Mouse (Mus musculus) intestine, embryonic 16.5 days (tissue): Measurements from ENCODE around the gene Taf10. TPM values are rescaled to one million over a fixed set of nuclear protein-coding genes. Genes with fewer than 3 reads are reported as not detected.
"Not testable (repeated sequence)": the region's sequence is repeated elsewhere in the genome, so short reads cannot be mapped to it uniquely, and the experiment has no call there.

Experiments
- ATAC-seq: fragments of 200-750 bp; cut with Nextera tagmentation; 2 replicates; pipeline ENCODE4 v1.8.0; 2017; ENCODE audit warnings: moderate TSS enrichment, moderate library complexity
- H3K27ac ChIP-seq: fragments of 300-500 bp; sonication (generic); 2 replicates; pipeline ENCODE4 v1.5.1; 2014; ENCODE audit warnings: mild to moderate bottlenecking, low read length
- H3K27me3 ChIP-seq: fragments of 300-500 bp; sonication (generic); replicated peaks from 2 replicates; pipeline ENCODE4 v1.6.1; 2014; ENCODE audit warnings: low read length, control low read depth, mixed read lengths; ENCODE audit not compliant: control insufficient read depth, insufficient read depth
- H3K36me3 ChIP-seq: fragments of 300-500 bp; sonication (generic); 2 replicates; pipeline ENCODE4 v1.6.1; 2014; ENCODE audit warnings: low read length, control low read depth; ENCODE audit not compliant: control insufficient read depth, insufficient read depth
- H3K4me1 ChIP-seq: fragments of 300-500 bp; sonication (generic); 2 replicates; pipeline ENCODE4 v1.6.1; 2014; ENCODE audit warnings: low read length, control low read depth, mixed read lengths; ENCODE audit not compliant: control insufficient read depth, insufficient read depth
- H3K4me2 ChIP-seq: fragments of 300-500 bp; sonication (generic); 2 replicates; pipeline ENCODE4 v1.6.1; 2014; ENCODE audit warnings: low read depth, low read length, control low read depth
- H3K4me3 ChIP-seq: fragments of 300-500 bp; sonication (generic); 2 replicates; pipeline ENCODE4 v1.5.1; 2014; ENCODE audit warnings: mild to moderate bottlenecking, low read length
- H3K9ac ChIP-seq: fragments of 300-500 bp; sonication (generic); 2 replicates; pipeline ENCODE4 v1.6.1; 2014; ENCODE audit warnings: low read depth, low read length
- H3K9me3 ChIP-seq: fragments of 300-500 bp; sonication (generic); 2 replicates; pipeline ENCODE4 v1.6.1; 2016; ENCODE audit warnings: low read length, control low read depth; ENCODE audit not compliant: control insufficient read depth
- WGBS: fragments of 180-500 bp; shearing (Covaris S2); extraction: QIAGEN DNeasy Blood & Tissue Kit; methylation state at CpG from one replicate; pipeline ENCODE4 v1.1.7; 2014; 5-methylcytosine and 5-hydroxymethylcytosine counted together
- polyA plus RNA-seq: library from polyadenylated mRNA; unstranded; fragments of >200 nt; fragmentation: Nextera tagmentation; extraction: Ambion mirVana; gene quantifications from 2 replicates; pipeline ENCODE4 v1.2.1, GENCODE M21; 2015

Taf10 gene
- polyA plus RNA-seq, 1 experiment from 2014 or later, result 114 TPM

DNA sequence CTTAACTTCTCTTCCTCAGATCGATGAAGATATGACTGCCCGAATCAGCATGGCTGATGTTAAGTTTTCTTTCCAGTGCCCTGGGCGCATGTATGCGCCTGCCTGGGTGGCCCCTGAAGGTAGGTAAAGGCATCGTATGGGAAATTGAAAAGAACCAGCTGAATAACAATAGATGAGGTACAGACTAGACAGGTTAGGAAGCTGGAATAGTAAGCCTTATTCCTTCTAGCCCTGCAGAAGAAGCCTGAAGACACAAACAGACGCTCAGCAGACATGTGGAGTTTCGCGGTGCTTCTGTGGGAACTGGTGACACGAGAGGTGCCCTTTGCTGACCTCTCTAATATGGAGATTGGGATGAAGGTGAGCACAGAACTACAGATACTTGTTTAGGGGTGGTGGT lies 2.2 kb downstream of the Taf10 start:
- no peak overlapping the region for H3K27ac ChIP-seq
- H3K27me3 ChIP-seq, result no peaks in the 10 kb centered on the region
- H3K9me3 ChIP-seq, result no peaks in the 10 kb centered on the region
- peaks cover 15% of the 10 kb centered on the region for H3K4me1 ChIP-seq
- WGBS, result 89% methylated on average over 9 of the region's 9 CpGs
- peaks cover 14% of the 10 kb centered on the region for H3K36me3 ChIP-seq
- ATAC-seq, result no peak
- no peak overlapping the region for H3K4me2 ChIP-seq
- no peak overlapping the region for H3K4me3 ChIP-seq
- no peak overlapping the region for H3K9ac ChIP-seq

- peaks cover 14% of the 10 kb centered on the region for H3K36me3 ChIP-seq
- no peak overlapping the region for H3K4me2 ChIP-seq
- ATAC-seq, result no peak
- H3K4me3 ChIP-seq, result no peak overlapping the region
- H3K27me3 ChIP-seq, result no peaks in the 10 kb centered on the region
- H3K27ac ChIP-seq, result no peak overlapping the region
- H3K4me1 ChIP-seq, result peaks cover 15% of the 10 kb centered on the region
- no peak overlapping the region for H3K9ac ChIP-seq
- H3K9me3 ChIP-seq, result no peaks in the 10 kb centered on the region
- 79% methylated on average over 6 of the region's 6 CpGs for WGBS
These were observed 3.3 kb downstream of the Taf10 start for GRCm38 (mm10) chr7:105740851-105741250.

DNA sequence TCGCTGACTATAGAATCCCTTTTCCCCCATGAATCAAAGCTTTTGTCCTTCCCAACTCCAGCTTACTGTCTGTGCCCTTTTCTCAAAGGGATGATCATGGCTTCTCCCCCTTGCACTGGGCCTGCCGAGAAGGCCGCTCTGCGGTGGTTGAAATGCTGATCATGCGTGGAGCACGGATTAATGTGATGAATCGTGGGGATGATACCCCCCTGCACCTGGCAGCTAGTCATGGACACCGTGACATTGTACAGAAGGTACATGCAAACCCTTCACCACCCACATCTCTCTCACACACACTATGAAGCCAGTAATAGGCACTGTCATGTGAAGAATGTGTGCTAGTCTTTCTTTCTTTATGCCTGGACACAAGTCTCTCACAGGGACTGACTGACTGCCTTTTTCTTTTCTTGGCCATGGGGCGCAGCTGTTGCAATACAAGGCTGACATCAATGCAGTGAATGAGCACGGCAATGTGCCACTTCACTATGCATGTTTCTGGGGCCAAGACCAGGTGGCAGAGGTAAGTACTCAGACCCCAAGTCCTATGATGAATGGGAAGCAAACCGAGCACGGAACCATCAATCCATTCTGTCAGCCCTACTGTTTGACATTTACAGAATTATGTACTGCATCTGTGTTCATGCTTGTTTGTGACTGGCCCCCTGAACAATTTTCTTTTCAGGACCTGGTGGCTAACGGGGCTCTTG lies 3.9 kb downstream of the Taf10 start:
- ATAC-seq, result no peak
- H3K4me1 ChIP-seq, result peaks cover 15% of the 10 kb centered on the region
- no peak overlapping the region for H3K4me3 ChIP-seq
- no peaks in the 10 kb centered on the region for H3K9me3 ChIP-seq
- no peak overlapping the region for H3K4me2 ChIP-seq
- WGBS, result 91% methylated on average over 13 of the region's 13 CpGs
- peaks cover 14% of the 10 kb centered on the region for H3K36me3 ChIP-seq
- H3K27ac ChIP-seq, result no peak overlapping the region
- no peaks in the 10 kb centered on the region for H3K27me3 ChIP-seq
- H3K9ac ChIP-seq, result no peak overlapping the region

- Histone ChIP-seq H3K9me3 (no peaks in the 10 kb centered on the region), H3K4me3 (peak overlapping the region; percentile 18), H3K27me3 (no peaks in the 10 kb centered on the region), H3K27ac (peak overlapping the region; percentile 89), H3K36me3 (peaks cover 15% of the 10 kb centered on the region), H3K4me1 (peaks cover 20% of the 10 kb centered on the region), H3K4me2 (peak overlapping the region; percentile 60), H3K9ac (no peak overlapping the region)
- WGBS, result 20% methylated on average over 3 of the region's 3 CpGs
- ATAC-seq, result peak; percentile 39
These were observed 5.2 kb downstream of the Taf10 start for GRCm38 (mm10) chr7:105738948-105739347.

GRCm38 (mm10) chr7:105738286-105738685 lies 5.9 kb downstream of the Taf10 start:
- no peak for ATAC-seq
- WGBS, result 74% methylated on average over 2 of the region's 2 CpGs
- Histone ChIP-seq H3K9me3 (no peaks in the 10 kb centered on the region), H3K27ac (peak overlapping the region; percentile 89; the same call in 1 of the 2 replicates), H3K27me3 (no peaks in the 10 kb centered on the region), H3K9ac (peak overlapping the region; percentile 38), H3K36me3 (peaks cover 20% of the 10 kb centered on the region), H3K4me2 (peak overlapping the region; percentile 60), H3K4me1 (peaks cover 17% of the 10 kb centered on the region), H3K4me3 (peak overlapping the region; percentile 18)

GRCm38 (mm10) chr7:105737648-105738047 lies 6.5 kb downstream of the Taf10 start:
- Histone ChIP-seq H3K9me3 (no peaks in the 10 kb centered on the region), H3K27ac (peak overlapping the region; percentile 89), H3K9ac (peak overlapping the region; percentile 90), H3K4me2 (peak overlapping the region; percentile 60), H3K4me1 (peaks cover 16% of the 10 kb centered on the region; the same call in 1 of the 2 replicates), H3K27me3 (no peaks in the 10 kb centered on the region), H3K4me3 (peak overlapping the region; percentile 84), H3K36me3 (peaks cover 20% of the 10 kb centered on the region)
- WGBS, result 23% methylated on average over 3 of the region's 3 CpGs
- ATAC-seq, result no peak

GRCm38 (mm10) chr7:105736911-105737521 lies 7.1 kb downstream of the Taf10 start, which contains the start of gene Rrp8:
Rrp8 (minus strand) TSS chr7:105737385.
- Histone ChIP-seq H3K4me2 (peak within 1 kb of the TSS; percentile 67), H3K4me1 (peaks cover 16% of the 10 kb centered on the region; the same call in 1 of the 2 replicates), H3K27ac (peak within 1 kb of the TSS; percentile 89), H3K4me3 (peak within 1 kb of the TSS; percentile 84), H3K36me3 (peaks cover 16% of the 10 kb centered on the region), H3K9ac (peak within 1 kb of the TSS; percentile 90), H3K9me3 (no peaks in the 10 kb centered on the region), H3K27me3 (no peaks in the 10 kb centered on the region)
- peak; percentile 41 for ATAC-seq
- WGBS, result under 1% methylated on average over 30 of the region's 30 CpGs

DNA sequence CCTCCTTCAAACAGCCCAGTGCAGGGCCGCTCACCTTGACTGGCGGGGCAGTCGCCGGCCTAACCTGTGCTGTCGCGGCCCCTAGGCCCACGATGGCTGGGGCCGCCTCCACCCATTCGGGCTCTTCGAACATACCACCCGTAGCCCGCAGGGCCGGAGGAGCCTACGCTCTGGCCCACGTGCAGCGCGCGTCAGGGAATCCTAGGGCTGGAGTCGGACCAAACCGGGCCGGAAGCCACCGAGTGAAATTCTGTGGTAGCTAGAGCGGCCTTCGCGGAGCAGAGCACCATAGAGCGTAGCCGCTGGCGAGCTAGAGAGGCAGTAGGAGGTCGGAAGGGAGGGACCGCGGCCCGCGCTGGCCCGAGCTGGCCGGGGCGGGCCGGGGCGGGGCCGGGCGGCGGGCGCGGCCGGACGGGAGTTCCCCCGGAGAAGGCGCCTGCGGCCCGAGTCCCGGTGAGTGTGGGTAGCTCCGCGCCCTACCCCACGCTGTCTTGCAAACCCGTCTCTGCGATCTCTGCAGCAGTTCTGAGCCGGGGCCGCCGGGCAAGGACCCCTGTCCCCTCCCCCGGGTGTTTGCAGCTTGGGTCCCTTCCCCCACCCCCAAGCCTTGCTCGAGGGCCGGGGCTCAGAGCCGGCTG lies 7.8 kb downstream of the Taf10 start, which contains the start of gene Ilk:
Ilk (plus strand) TSS at position 329 of the 638 bp plus-strand sequence.
- Histone ChIP-seq H3K36me3 (peaks cover 16% of the 10 kb centered on the region), H3K4me3 (peak within 1 kb of the TSS; percentile 84), H3K27ac (peak within 1 kb of the TSS; percentile 89), H3K4me1 (peaks cover 16% of the 10 kb centered on the region; the same call in 1 of the 2 replicates), H3K9ac (peak within 1 kb of the TSS; percentile 90), H3K9me3 (no peaks in the 10 kb centered on the region), H3K27me3 (no peaks in the 10 kb centered on the region), H3K4me2 (peak within 1 kb of the TSS; percentile 67)
- peak; percentile 98 for ATAC-seq
- 0% methylated on average over 52 of the region's 62 CpGs for WGBS

GRCm38 (mm10) chr7:105735464-105735863 lies 8.7 kb downstream of the Taf10 start:
- Histone ChIP-seq H3K36me3 (peaks cover 11% of the 10 kb centered on the region), H3K4me2 (peak overlapping the region; percentile 67), H3K9ac (peak overlapping the region; percentile 90), H3K4me3 (peak overlapping the region; percentile 84), H3K4me1 (peaks cover 16% of the 10 kb centered on the region; the same call in 1 of the 2 replicates)
- not testable (repeated sequence) for H3K27me3 ChIP-seq, ATAC-seq, H3K9me3 ChIP-seq, H3K27ac ChIP-seq
- 55% methylated on average over 4 of the region's 4 CpGs for whole genome bisulfite sequencing
